Mouse (Mus musculus) forebrain, embryonic 10.5 days (tissue): ENCODE data around the gene Hmbs. TPM values are rescaled to one million over a fixed set of nuclear protein-coding genes. Genes with fewer than 3 reads are reported as not detected.
"Not testable (repeated sequence)": the region's sequence is repeated elsewhere in the genome, so short reads cannot be mapped to it uniquely, and the experiment has no call there.

Source experiments
- DNase-seq: peaks from one replicate; pipeline ENCODE4 v3.0.0-alpha.2; 2017; ENCODE audit warnings: low spot score; ENCODE audit errors: extremely low spot score
- H3K27ac ChIP-seq: fragments of 300-500 bp; sonication (generic); 2 replicates; pipeline ENCODE4 v1.5.1; 2016; ENCODE audit warnings: mild to moderate bottlenecking
- H3K27me3 ChIP-seq: fragments of 300-500 bp; sonication (generic); 2 replicates; pipeline ENCODE4 v1.6.1; 2016; ENCODE audit warnings: mild to moderate bottlenecking; ENCODE audit not compliant: poor library complexity, severe bottlenecking
- H3K36me3 ChIP-seq: fragments of 300-500 bp; sonication (generic); replicated peaks from 2 replicates; pipeline ENCODE4 v1.6.1; 2016; ENCODE audit warnings: mild to moderate bottlenecking, moderate library complexity
- H3K4me1 ChIP-seq: fragments of 300-500 bp; sonication (generic); 2 replicates; pipeline ENCODE4 v1.6.1; 2016
- H3K4me3 ChIP-seq: fragments of 300-500 bp; sonication (generic); 2 replicates; pipeline ENCODE4 v1.5.1; 2016; ENCODE audit warnings: mild to moderate bottlenecking, moderate library complexity
- H3K9me3 ChIP-seq: fragments of 300-500 bp; sonication (generic); 2 replicates; pipeline ENCODE4 v1.6.1; 2016; ENCODE audit warnings: mild to moderate bottlenecking, moderate library complexity
- WGBS: fragments of 180-500 bp; shearing (Covaris S2); methylation state at CpG from one replicate; pipeline ENCODE4 v1.1.7; 2016; 5-methylcytosine and 5-hydroxymethylcytosine counted together
- polyA plus RNA-seq: library from polyadenylated mRNA; unstranded; fragments of >200 nt; fragmentation: Nextera tagmentation; extraction: Ambion mirVana; gene quantifications from 2 replicates; pipeline ENCODE4 v1.2.1, GENCODE M21; 2016

Gene Hmbs
- 196 and 210 TPM in 2 replicates for polyA plus RNA-seq

DNA sequence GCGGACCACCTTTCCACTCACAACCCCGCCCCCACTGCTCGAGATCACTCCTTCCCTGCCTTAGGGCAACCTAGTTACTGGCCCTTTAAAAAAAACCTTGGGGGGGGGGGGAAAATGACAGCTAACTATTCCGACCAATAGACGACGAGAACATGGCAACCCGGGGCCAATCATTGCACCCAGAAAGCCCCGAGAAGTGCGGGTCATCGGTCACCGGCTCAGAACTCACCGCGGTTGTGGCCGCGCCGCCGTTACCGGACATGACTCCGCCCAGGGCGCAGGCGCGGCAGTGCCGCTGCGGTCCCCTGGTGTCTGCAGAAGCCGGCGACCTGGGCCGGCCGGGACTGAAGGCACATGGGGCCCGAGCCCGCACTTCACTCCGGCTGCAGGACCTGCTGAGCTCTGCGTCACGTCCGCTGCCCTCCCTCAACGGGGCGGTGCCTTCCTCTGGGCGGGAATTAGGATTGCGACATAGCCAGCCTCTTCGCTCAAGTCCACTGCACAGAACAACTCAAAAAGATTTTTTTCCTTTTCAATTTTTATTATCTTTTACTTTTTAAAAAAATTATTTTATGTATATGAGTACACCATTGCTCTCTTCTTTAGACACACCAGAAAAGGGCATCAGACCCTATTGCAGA is at the start of gene Hmbs:
Gene Hmbs, minus strand, starts transcription at position 448 of the 641 bp plus-strand sequence.
- Histone ChIP-seq H3K27ac (peak within 1 kb of the TSS; percentile 97), H3K4me3 (peak within 1 kb of the TSS; percentile 88), H3K27me3 (no peaks in the 10 kb centered on the region), H3K9me3 (no peaks in the 10 kb centered on the region), H3K36me3 (peaks cover 66% of the 10 kb centered on the region), H3K4me1 (peaks cover 29% of the 10 kb centered on the region)
- peak; percentile 94 for DNase-seq
- 0% methylated on average over 39 of the region's 39 CpGs for WGBS

DNA sequence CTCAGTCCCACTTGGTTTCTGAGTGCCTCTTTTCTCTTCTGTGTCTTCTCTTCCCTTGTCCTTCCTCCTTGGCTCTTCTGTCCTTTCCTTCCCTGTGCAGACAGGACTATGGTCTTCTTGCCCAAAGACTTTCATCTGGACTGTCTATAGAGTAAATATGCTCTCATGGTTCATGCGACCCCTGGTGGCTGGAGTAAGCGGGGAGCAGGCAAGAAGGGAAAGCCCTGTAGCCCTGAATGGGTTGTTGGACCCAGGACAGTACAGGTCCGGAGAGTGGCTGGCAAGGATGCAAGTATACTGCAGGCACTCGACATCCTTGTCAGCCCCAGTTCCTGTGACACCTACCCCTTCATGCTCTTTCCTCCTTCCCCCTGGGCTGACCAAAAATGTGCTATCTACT is 47.4 kb upstream of the Hmbs start:
- Histone ChIP-seq H3K27me3 (no peaks in the 10 kb centered on the region), H3K36me3 (peaks cover 68% of the 10 kb centered on the region), H3K4me1 (peaks cover 5% of the 10 kb centered on the region), H3K9me3 (no peaks in the 10 kb centered on the region), H3K4me3 (no peak overlapping the region), H3K27ac (no peak overlapping the region)
- WGBS: 47% methylated on average over 4 of the region's 4 CpGs
- peak; percentile 56 for DNase-seq

DNA sequence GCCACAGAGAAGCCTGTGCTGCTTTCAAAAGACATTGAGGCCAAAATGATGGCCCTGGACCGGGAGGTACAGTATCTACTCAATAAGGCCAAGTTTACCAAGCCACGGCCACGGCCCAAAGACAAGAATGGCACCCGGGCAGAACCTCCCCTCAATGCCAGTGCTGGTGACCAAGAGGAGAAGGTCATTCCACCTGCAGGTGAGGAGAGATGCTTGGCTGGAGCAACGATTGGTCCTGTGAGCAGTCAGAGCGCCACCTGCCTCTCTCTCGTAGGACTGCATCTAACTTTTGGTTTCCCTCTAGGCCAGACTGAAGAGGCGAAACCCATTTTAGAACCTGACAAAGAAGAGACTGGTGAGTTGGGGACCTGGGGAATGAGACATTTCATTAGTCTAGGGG is 45.2 kb upstream of the Hmbs start:
- Histone ChIP-seq H3K4me1 (no peaks in the 10 kb centered on the region), H3K36me3 (peaks cover 90% of the 10 kb centered on the region), H3K27me3 (no peaks in the 10 kb centered on the region), H3K4me3 (no peak overlapping the region), H3K9me3 (no peaks in the 10 kb centered on the region), H3K27ac (no peak overlapping the region)
- 66% methylated on average over 8 of the region's 8 CpGs for WGBS
- DNase-seq: no peak

DNA sequence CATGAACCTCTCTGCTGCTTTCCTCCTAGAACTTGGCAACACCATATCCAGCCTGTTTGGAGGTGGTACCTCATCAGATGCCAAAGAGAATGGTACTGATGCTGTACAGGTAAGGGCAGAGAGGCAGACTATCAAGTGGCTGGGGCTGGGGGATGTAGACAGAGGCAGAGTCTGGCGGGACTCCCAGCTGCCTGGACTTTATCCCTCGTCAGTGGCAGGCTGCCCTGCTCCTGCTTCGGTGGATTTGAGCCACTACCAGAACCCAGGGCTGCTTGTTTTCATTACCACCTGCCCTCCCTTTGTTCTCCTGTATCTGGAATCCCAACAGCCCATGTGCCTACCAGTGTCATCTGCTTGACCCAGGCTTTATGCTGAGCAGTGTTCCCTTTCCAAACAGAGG is 43.2 kb upstream of the Hmbs start:
- WGBS: 89% methylated on average over 3 of the region's 3 CpGs
- Histone ChIP-seq H3K4me3 (no peak overlapping the region), H3K27ac (no peak overlapping the region), H3K36me3 (peaks cover 100% of the 10 kb centered on the region), H3K27me3 (no peaks in the 10 kb centered on the region), H3K4me1 (no peaks in the 10 kb centered on the region), H3K9me3 (no peaks in the 10 kb centered on the region)
- no peak for DNase-seq

DNA sequence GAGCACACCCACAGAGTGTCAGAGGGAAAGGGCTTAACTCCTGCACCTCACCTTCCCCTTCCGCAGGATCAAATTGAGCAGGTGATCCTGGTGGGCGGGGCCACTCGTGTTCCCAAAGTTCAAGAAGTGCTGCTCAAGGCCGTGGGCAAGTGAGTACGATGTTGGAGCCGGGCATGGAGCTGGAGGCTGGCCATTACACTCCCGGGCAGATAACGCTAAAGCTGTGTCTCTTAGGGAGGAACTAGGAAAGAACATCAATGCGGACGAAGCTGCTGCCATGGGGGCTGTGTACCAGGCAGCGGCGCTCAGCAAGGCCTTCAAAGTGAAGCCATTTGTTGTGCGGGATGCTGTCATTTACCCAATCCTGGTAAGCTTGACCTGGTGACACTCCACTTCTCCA is 40.6 kb upstream of the Hmbs start:
- Histone ChIP-seq H3K27me3 (no peaks in the 10 kb centered on the region), H3K4me3 (no peak overlapping the region), H3K36me3 (peaks cover 93% of the 10 kb centered on the region), H3K4me1 (peaks cover 19% of the 10 kb centered on the region), H3K9me3 (no peaks in the 10 kb centered on the region), H3K27ac (no peak overlapping the region)
- no peak for DNase-seq
- 93% methylated on average over 13 of the region's 13 CpGs for WGBS

DNA sequence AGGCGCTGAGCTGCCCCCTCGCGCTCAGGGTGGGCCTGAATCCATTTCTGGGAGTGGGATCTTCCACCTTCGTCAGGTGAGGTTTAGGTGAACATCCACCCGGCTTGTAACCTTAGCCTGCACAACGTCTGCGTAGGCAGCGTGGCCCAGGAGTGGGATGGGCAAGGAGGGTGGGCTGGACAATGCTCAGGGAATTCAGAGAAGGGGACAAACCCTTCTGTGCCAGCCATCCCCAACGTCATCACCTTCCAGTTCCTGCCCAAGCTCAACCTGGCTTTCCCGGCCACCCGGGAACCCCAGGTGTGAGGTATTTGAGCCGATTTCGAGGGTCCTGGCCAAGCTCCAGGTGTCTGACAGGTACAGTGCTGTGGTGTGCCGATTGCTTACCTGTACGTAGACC is 35.8 kb upstream of the Hmbs start:
- peak overlapping the region; percentile 76 for H3K4me3 ChIP-seq
- WGBS: 11% methylated on average over 15 of the region's 15 CpGs
- peak overlapping the region; percentile 90 for H3K27ac ChIP-seq
- no peaks in the 10 kb centered on the region for H3K27me3 ChIP-seq
- H3K36me3 ChIP-seq: peaks cover 46% of the 10 kb centered on the region
- H3K9me3 ChIP-seq: no peaks in the 10 kb centered on the region
- H3K4me1 ChIP-seq: peaks cover 30% of the 10 kb centered on the region
- DNase-seq: no peak

DNA sequence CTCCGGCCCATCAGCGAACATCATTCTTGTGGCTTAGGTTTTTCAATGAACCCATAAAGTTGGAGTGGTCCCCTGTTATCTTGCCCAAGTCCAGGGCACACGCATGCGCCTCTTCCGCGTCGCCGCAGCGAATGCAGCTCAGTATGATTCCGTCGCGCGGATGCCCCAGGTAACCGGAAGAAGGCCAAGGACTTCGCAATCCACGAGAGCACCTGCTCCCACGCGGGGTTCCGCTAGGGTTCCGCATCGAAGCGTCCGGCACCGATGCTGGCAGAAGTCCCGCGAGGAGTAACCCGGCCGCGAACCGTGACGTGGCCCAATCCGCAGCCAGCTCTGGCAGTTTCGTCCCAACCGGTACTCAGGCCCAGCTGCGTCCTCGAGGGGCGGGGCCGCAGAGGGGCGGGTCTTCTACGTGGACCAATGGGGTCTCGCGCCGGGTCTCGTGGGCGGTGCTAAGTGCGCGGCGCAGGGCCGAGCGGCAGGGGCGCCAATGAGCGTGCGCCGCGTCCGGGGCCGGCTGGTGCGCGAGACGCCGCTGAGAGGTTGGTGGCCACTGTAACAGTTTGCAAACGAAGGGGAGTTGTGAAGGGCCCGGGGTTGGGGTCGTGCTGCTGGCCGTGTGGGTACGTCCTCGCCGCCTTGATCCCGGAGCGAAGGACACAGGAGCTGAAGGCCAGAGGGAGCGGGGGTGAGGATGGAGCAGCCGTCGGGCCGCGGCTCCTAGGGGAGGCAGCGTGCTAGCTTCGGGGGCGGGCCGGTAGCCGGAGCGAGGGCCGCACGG is 35.2 kb upstream of the Hmbs start, which contains the start of gene Hyou1:
Gene Hyou1, plus strand, starts transcription at position 437 of the 781 bp plus-strand sequence.
- H3K36me3 ChIP-seq: peaks cover 39% of the 10 kb centered on the region
- no peaks in the 10 kb centered on the region for H3K27me3 ChIP-seq
- H3K27ac ChIP-seq: peak within 1 kb of the TSS; percentile 90
- DNase-seq: peak; percentile 99
- WGBS: under 1% methylated on average over 83 of the region's 83 CpGs
- peak within 1 kb of the TSS; percentile 76 for H3K4me3 ChIP-seq
- H3K9me3 ChIP-seq: no peaks in the 10 kb centered on the region
- peaks cover 30% of the 10 kb centered on the region for H3K4me1 ChIP-seq

DNA sequence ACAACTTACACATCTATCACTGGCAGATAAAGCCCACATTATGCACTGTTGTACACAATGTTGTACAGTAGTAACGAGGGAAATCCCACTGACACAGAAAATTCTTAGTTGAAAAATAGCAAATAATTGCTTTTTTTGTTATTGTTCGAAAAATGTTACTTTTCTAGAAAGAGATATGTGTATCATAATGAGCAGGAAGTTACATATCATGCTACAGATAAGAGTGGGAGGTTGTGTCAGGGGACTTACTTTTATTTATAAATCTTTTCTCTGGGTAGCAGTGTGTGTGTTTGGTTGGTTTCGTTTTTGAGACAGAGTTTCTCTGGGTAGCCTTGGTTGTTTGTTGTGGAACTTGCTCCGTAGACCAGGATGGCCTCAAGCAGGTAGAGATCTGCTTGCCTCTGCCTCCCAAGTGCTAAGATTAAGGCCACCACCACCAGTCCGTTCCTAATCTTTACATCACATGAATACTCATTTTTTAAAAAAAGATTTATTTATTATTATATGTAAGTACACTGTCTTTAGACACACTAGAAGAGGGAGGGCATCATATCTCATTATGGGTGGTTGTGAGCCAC is 34.2 kb upstream of the Hmbs start:
- peaks cover 30% of the 10 kb centered on the region for H3K4me1 ChIP-seq
- peaks cover 29% of the 10 kb centered on the region for H3K36me3 ChIP-seq
- 91% methylated on average over 5 of the region's 5 CpGs for WGBS
- no peak for DNase-seq
- H3K9me3 ChIP-seq: no peaks in the 10 kb centered on the region
- H3K27me3 ChIP-seq: no peaks in the 10 kb centered on the region
- peak overlapping the region; percentile 90 for H3K27ac ChIP-seq
- H3K4me3 ChIP-seq: peak overlapping the region; percentile 76

DNA sequence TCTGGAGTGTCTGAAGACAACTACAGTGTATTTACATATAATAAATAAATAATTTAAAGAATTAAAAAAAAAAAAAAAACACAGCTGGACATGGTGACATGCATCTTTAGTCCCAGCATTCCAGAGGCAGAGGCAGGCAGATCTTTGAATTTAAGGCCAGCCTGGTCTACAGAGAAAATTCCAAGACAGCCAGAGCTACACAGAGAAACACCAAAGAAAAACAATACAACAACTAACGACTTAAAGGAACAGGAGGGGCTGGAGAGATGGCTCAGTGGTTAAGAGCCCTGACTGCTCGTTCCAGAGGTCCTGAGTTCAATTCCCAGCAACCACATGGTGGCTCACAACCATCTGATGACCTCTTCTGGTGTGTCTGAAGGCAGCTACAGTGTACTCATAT is 33.3 kb upstream of the Hmbs start:
- WGBS: 86% methylated on average over 2 of the region's 2 CpGs
- H3K4me3 ChIP-seq, DNase-seq: not testable (repeated sequence)

DNA sequence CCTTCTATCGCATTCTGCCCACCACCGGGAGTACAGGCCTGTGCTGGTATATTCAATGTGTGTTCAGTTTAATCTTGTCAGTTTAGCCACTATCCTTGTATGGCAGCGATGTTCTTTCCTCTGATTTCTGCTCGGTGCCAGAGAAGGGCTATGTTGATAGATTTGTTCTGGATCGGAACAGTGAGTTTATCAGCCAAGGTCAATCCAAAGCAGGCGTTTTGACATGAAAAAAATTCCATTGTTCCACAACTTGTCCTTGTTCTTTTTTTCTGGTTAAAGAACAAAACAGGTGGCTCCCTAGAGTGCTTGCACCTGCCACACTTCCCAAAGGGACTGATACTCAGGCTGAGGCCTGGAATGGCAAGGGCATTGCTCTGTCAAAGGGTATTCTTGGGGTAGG is 32.1 kb upstream of the Hmbs start:
- H3K36me3 ChIP-seq: peaks cover 8% of the 10 kb centered on the region
- H3K4me1 ChIP-seq: peaks cover 26% of the 10 kb centered on the region
- 91% methylated on average over 6 of the region's 6 CpGs for WGBS
- H3K9me3 ChIP-seq: no peaks in the 10 kb centered on the region
- no peak overlapping the region for H3K27ac ChIP-seq
- no peak for DNase-seq
- H3K27me3 ChIP-seq: no peaks in the 10 kb centered on the region
- no peak overlapping the region for H3K4me3 ChIP-seq

More for the DNA sequence above, 33.3 kb upstream of the Hmbs start:
- Histone ChIP-seq H3K36me3 (peaks cover 20% of the 10 kb centered on the region), H3K4me1 (peaks cover 30% of the 10 kb centered on the region)
- not testable (repeated sequence) for H3K27me3 ChIP-seq, H3K27ac ChIP-seq, H3K9me3 ChIP-seq

DNA sequence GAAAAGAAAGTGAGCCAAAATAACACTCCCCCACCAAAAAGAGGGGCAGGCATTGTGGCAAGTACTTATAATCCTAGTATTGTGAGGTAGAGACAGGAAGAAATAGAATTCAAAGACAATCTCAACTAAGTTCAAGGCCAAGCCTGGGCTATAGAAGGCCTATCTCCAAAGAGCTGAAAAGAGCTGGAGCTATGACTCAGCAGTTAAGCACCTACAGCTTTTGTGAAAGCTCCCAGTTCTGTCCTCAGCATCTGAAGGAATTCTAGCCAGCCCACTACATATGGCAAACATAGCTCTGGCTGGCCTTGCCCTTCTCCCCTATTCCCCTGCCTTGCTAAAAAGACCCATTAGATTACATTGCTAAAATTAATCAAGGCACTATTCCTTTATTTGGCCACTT is 29.4 kb upstream of the Hmbs start:
- DNase-seq: no peak
- Histone ChIP-seq H3K4me1 (peaks cover 8% of the 10 kb centered on the region), H3K9me3 (no peaks in the 10 kb centered on the region), H3K27me3 (no peaks in the 10 kb centered on the region), H3K4me3 (no peak overlapping the region), H3K27ac (no peak overlapping the region), H3K36me3 (no peaks in the 10 kb centered on the region)

DNA sequence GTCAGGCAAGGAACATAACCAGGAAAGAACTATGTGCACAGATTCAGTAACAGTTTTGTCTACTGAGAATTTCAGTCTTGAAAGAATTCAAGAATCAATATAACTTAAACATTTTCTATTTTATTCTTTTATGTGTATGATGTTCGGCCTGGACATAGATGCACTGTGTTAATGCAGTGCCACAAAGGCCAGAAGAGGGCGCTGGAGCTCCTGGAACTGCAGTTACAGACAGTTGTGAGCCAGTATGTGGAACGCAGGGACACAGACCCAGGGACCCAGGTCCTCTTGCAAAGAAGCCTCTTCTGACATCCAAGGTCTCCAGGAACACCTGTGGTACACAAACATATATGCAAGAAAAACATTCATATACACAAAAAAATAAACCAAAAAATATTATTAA is 20.5 kb upstream of the Hmbs start:
- 60% methylated on average over 3 of the region's 3 CpGs for WGBS
- no peak for DNase-seq
- no peaks in the 10 kb centered on the region for H3K9me3 ChIP-seq
- H3K36me3 ChIP-seq: peaks cover 5% of the 10 kb centered on the region
- H3K27ac ChIP-seq: no peak overlapping the region
- no peak overlapping the region for H3K4me3 ChIP-seq
- peaks cover 8% of the 10 kb centered on the region for H3K4me1 ChIP-seq
- no peaks in the 10 kb centered on the region for H3K27me3 ChIP-seq

DNA sequence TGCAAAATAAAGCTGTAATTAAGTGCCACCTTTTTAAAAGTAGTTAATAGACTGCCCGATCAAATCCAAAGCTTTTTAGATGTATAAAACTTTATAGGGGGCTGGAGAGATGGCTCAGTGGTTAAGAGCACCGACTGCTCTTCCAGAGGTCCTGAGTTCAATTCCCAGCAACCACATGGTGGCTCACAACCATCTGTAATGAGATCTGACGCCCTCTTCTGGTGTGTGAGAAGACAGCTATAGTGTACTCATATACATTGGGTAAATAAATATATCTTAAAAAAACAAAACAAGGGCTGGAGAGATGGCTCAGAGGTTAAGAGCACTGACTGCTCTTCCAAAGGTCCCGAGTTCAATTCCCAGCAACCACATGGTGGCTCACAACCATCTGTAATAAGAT is 17.9 kb upstream of the Hmbs start:
- Histone ChIP-seq H3K4me3 (peak overlapping the region; percentile 89), H3K36me3 (peaks cover 29% of the 10 kb centered on the region), H3K27ac (peak overlapping the region; percentile 83)
- H3K27me3 ChIP-seq, H3K9me3 ChIP-seq, DNase-seq, H3K4me1 ChIP-seq: not testable (repeated sequence)
- WGBS: 44% methylated on average over 4 of the region's 4 CpGs
